Mouse (Mus musculus) right cerebral cortex, postnatal 36 days (tissue): Measurements from ENCODE around the gene Nt5dc3.

Experiments
- DNase-seq, 2 experiments: peaks; one replicate each; pipeline ENCODE4 v3.0.0; 2022; ENCODE audit warnings: low spot score in 2 of 2, mixed read lengths in 1 of 2

Nt5dc3 gene

DNA sequence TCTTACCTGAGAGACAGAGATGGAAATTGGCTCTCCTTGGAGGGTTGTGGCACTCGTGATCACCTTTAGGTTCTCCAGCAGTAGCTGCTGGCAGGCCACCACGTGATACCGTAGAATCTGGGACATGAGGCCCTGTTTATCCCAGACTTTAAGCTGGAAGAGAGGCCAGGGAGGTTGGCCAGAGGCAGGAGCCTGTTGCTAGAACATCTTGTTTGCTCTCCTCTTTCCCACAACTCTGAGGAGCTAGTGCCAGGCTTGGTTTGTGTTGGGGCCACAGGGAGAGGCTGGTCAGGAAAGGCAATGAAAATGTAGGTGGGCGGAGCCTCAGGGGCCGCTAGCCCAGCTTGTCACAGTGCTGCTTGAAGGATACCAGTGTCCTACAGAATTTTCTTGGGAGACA is 93.8 kb downstream of the Nt5dc3 start:
- DNase-seq = no peak

DNA sequence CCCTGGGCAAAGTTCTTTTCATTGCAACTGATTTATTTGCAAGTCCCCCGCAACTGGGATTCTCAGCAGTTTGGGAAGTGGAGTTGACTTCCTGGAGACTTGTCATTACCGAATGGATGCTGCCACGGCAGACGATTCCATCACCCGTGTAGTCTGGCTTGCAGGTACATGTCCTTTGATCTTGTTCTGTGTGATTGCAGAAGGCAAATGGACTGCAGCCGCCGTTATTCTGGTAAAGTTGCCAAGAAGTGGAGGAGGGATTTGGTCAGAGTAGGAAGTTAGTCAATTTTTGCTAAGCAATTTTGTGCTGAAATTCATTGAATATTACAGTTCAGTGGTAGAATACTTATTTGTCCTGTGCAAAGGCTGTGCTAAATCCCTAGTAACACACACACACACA is 99.9 kb downstream of the Nt5dc3 start:
- no peak for DNase-seq

DNA sequence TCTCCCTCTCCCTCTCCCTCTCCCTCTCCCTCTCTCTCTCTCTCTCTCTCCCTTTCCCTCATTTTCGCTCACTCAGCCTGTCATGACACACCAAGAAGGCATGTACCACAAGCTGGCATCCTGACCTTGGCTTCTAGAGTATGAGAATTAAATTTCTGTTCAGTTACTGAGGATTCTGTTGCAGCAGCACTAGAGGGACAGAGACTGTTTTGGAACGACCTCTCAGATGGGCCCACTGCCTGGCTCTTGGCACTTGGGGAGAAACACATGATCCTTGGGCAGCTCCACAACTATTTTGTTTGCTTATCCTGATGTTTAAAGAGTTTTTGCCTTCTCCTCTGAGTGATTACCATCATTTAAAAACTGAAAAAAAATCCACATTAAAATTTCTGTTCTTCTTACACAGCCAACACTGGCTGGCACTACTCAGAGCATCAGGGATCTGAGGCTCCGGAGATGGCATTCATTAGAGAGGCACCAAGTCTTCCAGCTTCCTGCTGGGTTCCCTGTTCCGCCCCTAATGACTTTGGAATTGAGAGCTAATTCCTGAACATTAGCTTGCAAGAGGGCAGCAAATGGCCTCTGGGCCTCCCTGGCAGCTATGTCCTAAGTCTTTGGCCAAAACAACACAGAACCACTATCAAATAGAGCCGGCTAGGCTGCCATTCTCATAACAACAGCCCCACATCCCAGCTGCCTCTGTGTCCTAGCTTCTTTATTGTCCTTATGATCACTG is 101.4 kb downstream of the Nt5dc3 start:
- DNase-seq = no peak

DNA sequence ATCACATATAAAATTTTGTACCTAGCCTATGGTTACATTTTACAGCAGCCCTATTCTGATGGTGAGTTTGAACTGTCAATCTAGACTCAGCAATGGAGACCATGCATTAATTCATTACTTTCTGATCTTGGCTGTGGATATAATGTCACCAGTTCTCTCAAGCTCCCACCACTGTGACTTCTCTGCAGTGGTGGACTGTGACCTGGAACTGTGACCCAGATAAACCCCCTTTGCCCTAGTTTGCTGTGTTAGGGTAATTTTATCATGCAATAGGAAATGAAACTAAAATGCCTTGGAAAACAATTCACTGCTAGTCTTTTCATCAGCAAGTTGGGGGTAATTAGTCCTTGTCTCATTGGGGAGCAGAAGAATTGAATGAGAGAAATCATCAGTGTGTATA is 102.6 kb downstream of the Nt5dc3 start:
- DNase-seq = no peak

DNA sequence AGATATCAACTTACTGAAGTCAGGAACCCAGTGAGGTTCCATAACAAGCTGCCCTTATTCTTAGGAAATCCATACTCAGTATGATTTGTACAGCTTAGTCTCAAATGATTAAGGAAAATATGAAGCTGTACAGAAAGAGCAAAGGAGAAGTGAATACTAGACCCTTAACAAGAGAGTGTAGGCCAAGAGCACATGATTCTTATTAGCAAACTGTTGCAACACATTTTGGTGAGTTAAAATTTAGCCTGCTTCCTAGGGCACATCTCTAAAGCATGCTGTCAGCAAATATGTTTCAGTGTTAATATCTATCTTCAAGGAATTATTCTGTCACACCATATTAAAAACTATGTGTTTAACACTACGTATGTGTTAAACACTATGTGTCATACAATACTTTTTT is 107.6 kb downstream of the Nt5dc3 start:
- DNase-seq = no peak
